Mouse (Mus musculus): ENCODE measurements at regions not wholly inside any gene's neighbourhood (a gene's known extent, or its start where the extent isn't known, plus 50 kb on each side); places are given as distances from the start of the nearest gene placed in this dataset.

DNA sequence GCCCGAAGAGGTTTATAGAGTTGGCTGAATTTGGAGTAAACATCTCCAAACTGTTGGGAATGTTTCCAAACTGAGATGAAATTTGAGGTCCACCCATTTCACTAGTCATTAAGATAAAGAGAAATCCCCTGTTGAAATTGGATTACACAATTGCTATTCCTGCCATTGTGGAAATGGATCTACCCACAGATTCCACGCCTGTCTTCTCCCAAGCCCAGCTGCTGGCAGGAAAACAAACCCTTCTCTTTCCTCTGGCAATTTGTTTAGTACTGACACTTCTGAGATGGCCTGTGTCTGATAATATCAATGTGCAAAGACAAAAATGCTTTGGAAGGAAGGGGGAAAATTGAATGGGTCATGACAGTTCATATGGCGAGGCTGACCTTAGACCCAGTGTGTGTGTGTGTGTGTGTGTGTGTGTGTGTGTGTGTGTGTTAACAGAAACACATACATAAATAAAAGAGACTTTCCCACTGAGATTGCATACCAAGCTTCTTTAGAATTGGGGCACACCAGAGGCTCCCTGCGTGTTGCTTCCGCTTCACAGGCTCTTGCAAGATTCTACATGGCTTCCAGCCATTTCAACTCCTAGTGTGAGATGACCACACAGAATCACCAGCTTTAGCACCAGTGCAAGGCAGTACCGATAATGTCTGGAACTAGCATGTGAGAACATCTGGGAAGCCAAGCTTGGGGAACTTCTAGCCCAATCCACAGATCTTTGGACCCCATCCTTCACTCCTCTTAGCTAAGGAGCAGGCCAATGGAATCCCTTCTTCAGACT, 293.4 kb downstream of the Irx1 start:
- Histone ChIP-seq H3K27me3 (replicated peaks) (no peaks in the 10 kb centered on the region), H3K4me3 (replicated peaks in 1 of 3; ENCODE audit: low read depth in 2 of 3, low read length in 2 of 3, poor library complexity in 1 of 3) (no peak overlapping the region), H3K27ac (ENCODE audit: insufficient read depth, low read depth) (no peak overlapping the region), H3K36me3 (replicated peaks in 1 of 2; ENCODE audit: control insufficient read depth in 1 of 2, insufficient read depth in 1 of 2, low read length in 1 of 2) (no peaks in the 10 kb centered on the region), H3K9me3 (replicated peaks; ENCODE audit: low read length) (no peaks in the 10 kb centered on the region), H3K9ac (ENCODE audit: insufficient read depth, low read depth) (no peak overlapping the region), H3K4me1 (ENCODE audit: control insufficient read depth in 1 of 2, insufficient read depth in 2 of 2) (no peaks in the 10 kb centered on the region), H3K4me2 (ENCODE audit: insufficient read depth, low read depth, poor library complexity, severe bottlenecking) (no peak overlapping the region), H3K79me2 (replicated peaks; ENCODE audit: control insufficient read depth, extremely low read depth, insufficient read depth, poor library complexity, severe bottlenecking) (no peaks in the 10 kb centered on the region)
- dilution Hi-C loops (cut with MboI; ENCODE audit: extremely low pct_ligation_motif_present, extremely low pct_unique_long_range_greater_than_20kb, low sequenced_read_pairs): no loop called here
- TF ChIP-seq CHD1 (IDR thresholded peaks at IDR 0.05; ENCODE audit: low read depth, low read length) (no peak), MAX (IDR thresholded peaks at IDR 0.05; ENCODE audit: low read length) (no peak), USF1 (IDR thresholded peaks at IDR 0.05; ENCODE audit: low read depth, low read length) (no peak), ELF1 (IDR thresholded peaks at IDR 0.05; ENCODE audit: low read depth, low read length) (no peak), ETS1 (conservative IDR thresholded peaks at IDR 0.05; ENCODE audit: low read depth, low read length) (no peak), MEF2A (IDR thresholded peaks at IDR 0.05; ENCODE audit: borderline replicate concordance, low read depth, low read length) (no peak)
- no peak for DNase-seq (ENCODE audit: extremely low read depth)
- in situ Hi-C loops (cut with MboI; ENCODE audit: low pct_ligation_motif_present, low pct_unique_long_range_greater_than_20kb, low sequenced_read_pairs): no loop called here

- Histone ChIP-seq H3K4me1 (ENCODE audit: control insufficient read depth in 1 of 2, insufficient read depth in 2 of 2) (no peaks in the 10 kb centered on the region), H3K36me3 (replicated peaks in 1 of 2; ENCODE audit: control insufficient read depth in 1 of 2, insufficient read depth in 1 of 2, low read length in 1 of 2) (no peaks in the 10 kb centered on the region), H3K27ac (ENCODE audit: insufficient read depth, low read depth) (no peak overlapping the region), H3K4me2 (ENCODE audit: insufficient read depth, low read depth, poor library complexity, severe bottlenecking) (no peak overlapping the region), H3K9me3 (replicated peaks; ENCODE audit: low read length) (no peaks in the 10 kb centered on the region), H3K27me3 (replicated peaks) (no peaks in the 10 kb centered on the region), H3K9ac (ENCODE audit: insufficient read depth, low read depth) (no peak overlapping the region), H3K4me3 (replicated peaks in 1 of 3; ENCODE audit: low read depth in 2 of 3, low read length in 2 of 3, poor library complexity in 1 of 3) (no peak overlapping the region), H3K79me2 (replicated peaks; ENCODE audit: control insufficient read depth, extremely low read depth, insufficient read depth, poor library complexity, severe bottlenecking) (no peaks in the 10 kb centered on the region)
- no peak for DNase-seq (ENCODE audit: extremely low read depth)
- in situ Hi-C loops (cut with MboI; ENCODE audit: low pct_ligation_motif_present, low pct_unique_long_range_greater_than_20kb, low sequenced_read_pairs): no loop called here
- TF ChIP-seq TBP (conservative IDR thresholded peaks at IDR 0.05; ENCODE audit: low read depth, low read length): no peak
- TF ChIP-seq SMC3 (IDR thresholded peaks at IDR 0.05; ENCODE audit: low read depth, low read length): no peak
- no peak for TF ChIP-seq JUN (IDR thresholded peaks at IDR 0.05; ENCODE audit: insufficient read depth, low read depth, low read length)
- TF ChIP-seq MAFK (IDR thresholded peaks at IDR 0.05; ENCODE audit: insufficient replicate concordance, low read length): no peak
- no peak for TF ChIP-seq JUND (conservative IDR thresholded peaks at IDR 0.05; ENCODE audit: low read depth, low read length)
- no peak for TF ChIP-seq POLR2A (IDR thresholded peaks at IDR 0.05; ENCODE audit: low read depth, low read length)
- no peak for TF ChIP-seq UBTF (IDR thresholded peaks at IDR 0.05; ENCODE audit: low read depth, low read length)
- dilution Hi-C loops (cut with MboI; ENCODE audit: extremely low pct_ligation_motif_present, extremely low pct_unique_long_range_greater_than_20kb, low sequenced_read_pairs): no loop called here
These were observed 295.3 kb downstream of the Irx1 start for GRCm38 (mm10) chr13:71668256-71668655.

Measured in CH12.LX (cell line).